31 mouse cellular contexts compared by ENCODE assay signal in the genomic region with DNA sequence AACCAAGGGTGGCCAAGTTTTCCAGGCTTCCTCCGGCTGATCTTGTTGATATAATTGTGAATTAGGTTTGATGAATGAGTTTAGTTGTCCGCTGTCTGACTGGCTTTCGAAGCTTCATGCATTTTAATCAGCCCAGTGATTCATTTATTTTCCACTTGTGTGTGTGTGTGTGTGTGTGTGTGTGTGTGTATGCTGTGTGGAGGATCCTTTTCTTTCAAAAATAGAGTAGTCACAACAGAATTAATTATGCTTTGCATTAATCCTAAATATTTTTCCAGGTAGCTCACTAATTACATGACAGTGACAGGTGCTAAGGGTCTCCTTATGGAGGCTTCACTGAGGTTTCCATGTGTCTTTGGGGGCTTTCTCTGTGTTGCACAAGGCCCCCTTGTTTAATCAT. TPM values are rescaled to one million over a fixed set of nuclear protein-coding genes. Genes with fewer than 3 reads are reported as not detected.
DNase-seq lines count a peak whose midpoint lies in the region; ATAC-seq lines count a peak whose summit lies in the region.
"Had no signal": no experiment of that assay in that cellular context is flagged by ENCODE, and none has a peak within 500 bp of the region (broad histone marks: within the 10 kb centered on the region; RNA-seq: fewer than 3 reads in every experiment).

No protein-coding gene starts in this region.

- H3K4me1 ChIP-seq in hindbrain, embryonic 10.5 days (replicated peaks) = peaks cover 70% of the 10 kb centered on the region
- peaks cover 10% of the 10 kb centered on the region for H3K4me1 ChIP-seq in hindbrain, embryonic 16.5 days (ENCODE audit: control insufficient read depth, insufficient read depth, low read depth, low read length)
- peaks cover 58% of the 10 kb centered on the region for H3K4me1 ChIP-seq in midbrain, embryonic 12.5 days
- H3K4me1 ChIP-seq in neural tube, embryonic 12.5 days = peaks cover 29% of the 10 kb centered on the region

- H3K9me3 ChIP-seq in hindbrain, embryonic 10.5 days = no peaks in the 10 kb centered on the region
- no peaks in the 10 kb centered on the region for H3K9me3 ChIP-seq in hindbrain, embryonic 16.5 days (ENCODE audit: control insufficient read depth, low read length)
- no peaks in the 10 kb centered on the region for H3K9me3 ChIP-seq in midbrain, embryonic 12.5 days
- H3K9me3 ChIP-seq in neural tube, embryonic 12.5 days = no peaks in the 10 kb centered on the region
- H3K9me3 ChIP-seq: embryonic facial prominence, embryonic 13.5 days; forebrain, embryonic 15.5 days; heart, embryonic 13.5 days; limb, embryonic 10.5 days had no signal

- DNase-seq in hindbrain, embryonic 10.5 days (ENCODE audit: low spot score) = peak; percentile 17
- peak; percentile 19 for DNase-seq in embryo, embryonic 9.5 days (ENCODE audit: extremely low spot score)
- DNase-seq in kidney, postnatal 10 days = no peak
- DNase-seq in layer of hippocampus, adult 18-20 months (ENCODE audit: low spot score in 2 of 2) = no peak
- DNase-seq: adrenal gland, postnatal 25 days; cerebellum, adult 11 months; cerebellum, adult 9-11 months; gastrocnemius, postnatal 14 days; heart, adult 18-20 months; heart, postnatal 14 days; kidney, adult 18-20 months; liver had no signal

- no peak overlapping the region for H3K4me2 ChIP-seq in hindbrain, embryonic 16.5 days (ENCODE audit: low read length)
- peak overlapping the region; percentile 28 for H3K4me2 ChIP-seq in midbrain, embryonic 12.5 days (replicated peaks)
- H3K4me2 ChIP-seq in neural tube, embryonic 12.5 days (replicated peaks) = peak overlapping the region; percentile 33; the same call in 1 of the 2 replicates
- H3K4me2 ChIP-seq: embryonic facial prominence, embryonic 13.5 days; forebrain, embryonic 15.5 days; heart, embryonic 13.5 days had no signal

- H3K9ac ChIP-seq in hindbrain, embryonic 16.5 days (ENCODE audit: low read depth, low read length) = no peak overlapping the region
- H3K9ac ChIP-seq in midbrain, embryonic 12.5 days (replicated peaks) = no peak overlapping the region
- no peak overlapping the region for H3K9ac ChIP-seq in neural tube, embryonic 12.5 days
- H3K9ac ChIP-seq: embryonic facial prominence, embryonic 13.5 days; forebrain, embryonic 15.5 days; heart, embryonic 13.5 days had no signal

- WGBS in hindbrain, embryonic 10.5 days = 9% methylated on average over 3 of the region's 3 CpGs
- 12% methylated on average over 3 of the region's 3 CpGs for WGBS in hindbrain, embryonic 16.5 days
- WGBS in midbrain, embryonic 12.5 days = 7% methylated on average over 3 of the region's 3 CpGs
- 15% methylated on average over 3 of the region's 3 CpGs for WGBS in neural tube, embryonic 12.5 days

- H3K27me3 ChIP-seq in hindbrain, embryonic 10.5 days (ENCODE audit: insufficient read depth, poor library complexity, severe bottlenecking) = peaks cover 92% of the 10 kb centered on the region
- H3K27me3 ChIP-seq in hindbrain, embryonic 16.5 days (replicated peaks; ENCODE audit: control insufficient read depth, insufficient read depth, low read length) = peaks cover 40% of the 10 kb centered on the region
- H3K27me3 ChIP-seq in midbrain, embryonic 12.5 days = peaks cover 49% of the 10 kb centered on the region
- H3K27me3 ChIP-seq in neural tube, embryonic 12.5 days (replicated peaks) = peaks cover 39% of the 10 kb centered on the region

- H3K27ac ChIP-seq in hindbrain, embryonic 10.5 days = peak overlapping the region; percentile 62; the same call in 1 of the 2 replicates
- no peak overlapping the region for H3K27ac ChIP-seq in hindbrain, embryonic 16.5 days (ENCODE audit: low read depth, low read length)
- H3K27ac ChIP-seq in midbrain, embryonic 12.5 days (replicated peaks) = no peak overlapping the region
- H3K27ac ChIP-seq in neural tube, embryonic 12.5 days = no peak overlapping the region
- H3K27ac ChIP-seq: embryonic facial prominence, embryonic 13.5 days; forebrain, embryonic 15.5 days; heart, embryonic 13.5 days; kidney, postnatal 0 days; limb, embryonic 10.5 days; macrophage; stomach, postnatal 0 days had no signal

- no peak for ATAC-seq in hindbrain, embryonic 16.5 days
- ATAC-seq in midbrain, embryonic 12.5 days (ENCODE audit: low FRiP score, low read depth) = no peak
- ATAC-seq in neural tube, embryonic 12.5 days (ENCODE audit: low FRiP score, low read depth) = no peak
- no peak for ATAC-seq in megakaryocyte, adult 5-6 weeks (ENCODE audit: poor library complexity, severe bottlenecking)
- ATAC-seq: forebrain, embryonic 15.5 days; lung, postnatal 0 days had no signal

- no peaks in the 10 kb centered on the region for H3K36me3 ChIP-seq in hindbrain, embryonic 10.5 days
- no peaks in the 10 kb centered on the region for H3K36me3 ChIP-seq in hindbrain, embryonic 16.5 days (ENCODE audit: control insufficient read depth, insufficient read depth, low read length)
- no peaks in the 10 kb centered on the region for H3K36me3 ChIP-seq in midbrain, embryonic 12.5 days
- no peaks in the 10 kb centered on the region for H3K36me3 ChIP-seq in neural tube, embryonic 12.5 days
- H3K36me3 ChIP-seq: embryonic facial prominence, embryonic 13.5 days; forebrain, embryonic 15.5 days; heart, embryonic 13.5 days; limb, embryonic 10.5 days had no signal

- peak overlapping the region; percentile 31 for H3K4me3 ChIP-seq in hindbrain, embryonic 10.5 days
- H3K4me3 ChIP-seq in hindbrain, embryonic 16.5 days (ENCODE audit: low read length) = no peak overlapping the region
- no peak overlapping the region for H3K4me3 ChIP-seq in midbrain, embryonic 12.5 days
- no peak overlapping the region for H3K4me3 ChIP-seq in neural tube, embryonic 12.5 days
- H3K4me3 ChIP-seq: embryonic facial prominence, embryonic 13.5 days; erythroblast, embryonic 14.5 days; forebrain, embryonic 15.5 days; heart, embryonic 13.5 days; limb, embryonic 10.5 days had no signal

RNA-seq across cellular contexts. Expression of gene Foxb1, which starts 4.3 kb away (rescaled TPM):
- polyA plus RNA-seq in hindbrain, embryonic 10.5 days (2016; fragmentation: Nextera tagmentation; extraction: Ambion mirVana) = 5.7 and 6.8 TPM in 2 replicates
- polyA plus RNA-seq in hindbrain, embryonic 16.5 days (2015; fragmentation: Nextera tagmentation; extraction: Ambion mirVana) = 6.9 TPM in 2 replicates
- polyA plus RNA-seq in midbrain, embryonic 12.5 days (2016; fragmentation: Nextera tagmentation; extraction: Ambion mirVana) = 7.3 and 8.0 TPM in 2 replicates
- 8.5 and 9.7 TPM in 2 replicates for polyA plus RNA-seq in neural tube, embryonic 12.5 days (2016; fragmentation: Nextera tagmentation; extraction: Ambion mirVana)
- not detected in 2 replicates for total RNA-seq in megakaryocyte, adult 5-6 weeks (2015)
- not detected in 2 replicates for total RNA-seq in megakaryocyte, adult 5-6 weeks (2017)
- not detected for total RNA-seq in layer of hippocampus, adult 18-20 months (2021)
- total RNA-seq: adrenal gland, postnatal 25 days; common myeloid progenitor, adult 5-6 weeks; gastrocnemius, postnatal 14 days; heart, adult 18-20 months; layer of hippocampus, postnatal 14 days; monocyte, adult 5-6 weeks had no signal
- polyA plus RNA-seq: CD4-positive, CD25-positive, alpha-beta regulatory T cell, adult 4 months; erythroblast, embryonic 14.5 days; heart, embryonic 13.5 days; kidney, postnatal 0 days; liver, embryonic 16.5 days; lung, postnatal 0 days; macrophage; small intestine, adult 2 months; stomach, postnatal 0 days had no signal

Comparison
In these comparisons a context has a peak if more than half of its experiments do, and no peak if none do; other contexts are left out.
1. DNase-seq: peak in hindbrain, embryonic 10.5 days (single experiment) and embryo, embryonic 9.5 days (single experiment); none in kidney, postnatal 10 days (single experiment) and layer of hippocampus, adult 18-20 months (0 of 2).